Mouse (Mus musculus) MEL (cell line): ENCODE measurements at regions not wholly inside any gene's neighbourhood (a gene's known extent, or its start where the extent isn't known, plus 50 kb on each side); places are given as distances from the start of the nearest gene placed in this dataset.

Source experiments
- CTCF ChIP-seq, 3 experiments: IDR thresholded peaks in 2 of 3; conservative IDR thresholded peaks in 1 of 3; 2 replicates each; pipeline ENCODE4 v1.5.1; 2011 to 2012; ENCODE audit warnings: low read length in 3 of 3, low read depth in 2 of 3, mild to moderate bottlenecking in 2 of 3, improper control_type of control experiment in 1 of 3, inconsistent platforms in 1 of 3, mixed read lengths in 1 of 3, moderate library complexity in 1 of 3; ENCODE audit not compliant: control insufficient read depth in 1 of 3, insufficient read depth in 1 of 3, poor library complexity in 1 of 3, severe bottlenecking in 1 of 3
- NELFE ChIP-seq: IDR thresholded peaks from 2 replicates; pipeline ENCODE4 v1.6.1; 2011; ENCODE audit warnings: low read depth, low read length, improper control_type of control experiment
- POLR2A ChIP-seq, 2 experiments: IDR thresholded peaks; 2 replicates each; pipeline ENCODE4 v1.6.1; 2011 to 2012; ENCODE audit warnings: low read length in 2 of 2, mild to moderate bottlenecking in 2 of 2, control low read depth in 1 of 2, improper control_type of control experiment in 1 of 2, low read depth in 1 of 2, moderate library complexity in 1 of 2; ENCODE audit not compliant: control insufficient read depth in 1 of 2, insufficient read depth in 1 of 2, poor library complexity in 1 of 2
- POLR2AphosphoS2 ChIP-seq: IDR thresholded peaks from 2 replicates; pipeline ENCODE4 v1.6.1; 2011; ENCODE audit warnings: low read length, improper control_type of control experiment
- RAD21 ChIP-seq: IDR thresholded peaks from 2 replicates; pipeline ENCODE4 v1.6.1; 2011; ENCODE audit warnings: mild to moderate bottlenecking, low read depth, low read length, improper control_type of control experiment
- ZNF384 ChIP-seq: IDR thresholded peaks from 2 replicates; pipeline ENCODE4 v1.6.1; 2012; ENCODE audit warnings: low read depth, mild to moderate bottlenecking, inconsistent platforms, low read length, improper control_type of control experiment

GRCm38 (mm10) chr13:63627184-63627893 lies 53.9 kb upstream of the Ptch1 start:
- TF ChIP-seq CTCF (IDR thresholded peaks at IDR 0.05 in 2 of 3, conservative IDR thresholded peaks at IDR 0.05 in 1 of 3; ENCODE audit: control insufficient read depth in 1 of 3, insufficient read depth in 1 of 3, low read depth in 2 of 3, low read length in 3 of 3, poor library complexity in 1 of 3, severe bottlenecking in 1 of 3) = no peak
- no peak for TF ChIP-seq NELFE
- no peak for TF ChIP-seq POLR2A (IDR thresholded peaks at IDR 0.05; ENCODE audit: control insufficient read depth in 1 of 2, insufficient read depth in 1 of 2, low read depth in 1 of 2, low read length in 2 of 2, poor library complexity in 1 of 2)
- TF ChIP-seq POLR2AphosphoS2 = no peak
- TF ChIP-seq ZNF384 = no peak
- no peak for TF ChIP-seq RAD21
